Mouse (Mus musculus): ENCODE results near the gene Bod1. TPM values are rescaled to one million over a fixed set of nuclear protein-coding genes. Genes with fewer than 3 reads are reported as not detected.

Gene Bod1
- polyA plus RNA-seq (2015; fragmentation: Illumina TruSeq; extraction: RNeasy Lipid Tissue Mini Kit (QIAGEN cat#74804); ENCODE audit: low read depth, low replicate concordance) = 132 TPM

DNA sequence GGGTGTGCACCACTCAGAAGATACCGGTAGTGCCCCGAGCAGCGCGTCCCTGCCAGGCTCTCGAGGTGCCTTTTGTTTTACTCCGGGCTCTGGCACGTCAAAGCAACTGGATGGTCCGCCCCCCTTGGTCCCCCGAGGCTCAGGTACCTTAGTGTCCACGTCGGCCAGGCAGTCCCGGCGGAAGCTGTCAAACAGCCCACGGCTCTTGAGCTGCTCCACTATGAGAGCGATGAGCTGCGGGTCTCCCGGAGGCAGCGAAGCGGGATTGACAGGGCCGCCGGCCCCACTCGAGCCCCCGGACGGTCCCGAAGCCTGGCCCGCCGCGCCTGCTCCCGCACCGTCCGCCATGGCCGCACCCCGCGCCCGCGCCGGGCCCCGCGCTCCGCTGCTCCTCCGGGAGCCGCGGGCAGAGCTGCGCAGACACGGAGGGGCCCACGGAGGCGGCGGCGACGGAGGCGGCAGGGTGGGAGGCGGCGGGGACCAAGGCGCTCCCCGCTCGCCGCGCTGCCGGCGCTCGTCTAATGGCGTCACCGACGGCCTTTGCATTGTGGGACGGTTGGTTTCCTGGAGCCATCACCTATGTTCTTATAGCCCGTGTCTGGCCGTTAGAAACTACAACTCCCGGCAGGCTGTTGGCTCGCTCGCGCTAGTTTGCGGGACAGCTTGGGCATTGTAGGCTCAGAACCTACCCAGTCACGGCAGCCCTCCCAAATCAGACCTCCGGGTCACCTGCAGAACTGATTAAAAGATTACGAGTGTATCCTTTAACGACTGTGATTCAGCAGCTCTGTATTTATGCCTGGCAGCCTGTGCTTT, at the start of gene Bod1:
Gene Bod1, minus strand, starts transcription at position 532 of the 816 bp plus-strand sequence.

Other genes with a start within 250 kb of the Bod1 start
- 60.2 TPM for gene Cpeb4, start 200.3 kb upstream of the Bod1 start, polyA plus RNA-seq (2015; fragmentation: Illumina TruSeq; extraction: RNeasy Lipid Tissue Mini Kit (QIAGEN cat#74804); ENCODE audit: low read depth, low replicate concordance)

All from brain, adult 10 weeks (tissue).